Mouse (Mus musculus) right cerebral cortex, postnatal 4 days (tissue): ENCODE measurements around the gene Wipi2.
A peak's percentile ranks its signal among the peaks of the same experiment; 100 is the strongest.

Experiments used
- DNase-seq: peaks from one replicate; pipeline ENCODE4 v3.0.0-alpha.2; 2022

Wipi2 gene

GRCm38 (mm10) chr5:142627398-142627797 is at the start of gene Wipi2:
Gene Wipi2, plus strand, starts transcription at chr5:142627698.
- DNase-seq, result no peak

- no peak for DNase-seq
Observed at GRCm38 (mm10) chr5:142578192-142578591, 49.3 kb upstream of the Wipi2 start.

GRCm38 (mm10) chr5:142581517-142581916 is 46.0 kb upstream of the Wipi2 start:
- DNase-seq, result peak; percentile 67

GRCm38 (mm10) chr5:142583616-142584126 is 43.8 kb upstream of the Wipi2 start:
- DNase-seq, result peak; percentile 50

GRCm38 (mm10) chr5:142590953-142591616 is 36.4 kb upstream of the Wipi2 start:
- DNase-seq, result no peak

- peak; percentile 38 for DNase-seq
Observed at GRCm38 (mm10) chr5:142595698-142596097, 31.8 kb upstream of the Wipi2 start.

- DNase-seq, result no peak
Observed at GRCm38 (mm10) chr5:142596723-142597122, 30.8 kb upstream of the Wipi2 start.

GRCm38 (mm10) chr5:142597648-142598390 is 29.7 kb upstream of the Wipi2 start:
- DNase-seq, result no peak

GRCm38 (mm10) chr5:142604379-142604778 is 23.1 kb upstream of the Wipi2 start:
- DNase-seq, result no peak

GRCm38 (mm10) chr5:142605288-142605687 is 22.2 kb upstream of the Wipi2 start:
- no peak for DNase-seq

- peak; percentile 75 for DNase-seq
Observed at GRCm38 (mm10) chr5:142608259-142608988, 19.1 kb upstream of the Wipi2 start, which contains the start of gene Mmd2. Gene Mmd2, minus strand, starts transcription at chr5:142608800.

- DNase-seq, result no peak
Observed at GRCm38 (mm10) chr5:142608989-142609325, 18.5 kb upstream of the Wipi2 start.

GRCm38 (mm10) chr5:142610362-142610761 is 17.1 kb upstream of the Wipi2 start:
- DNase-seq, result no peak

GRCm38 (mm10) chr5:142614513-142614912 is 13.0 kb upstream of the Wipi2 start:
- no peak for DNase-seq

- no peak for DNase-seq
Observed at GRCm38 (mm10) chr5:142615638-142616037, 11.9 kb upstream of the Wipi2 start.

- no peak for DNase-seq
Observed at GRCm38 (mm10) chr5:142616326-142616725, 11.2 kb upstream of the Wipi2 start.

GRCm38 (mm10) chr5:142619866-142620265 is 7.6 kb upstream of the Wipi2 start:
- DNase-seq, result peak; percentile 78

GRCm38 (mm10) chr5:142621421-142621820 is 6.1 kb upstream of the Wipi2 start:
- no peak for DNase-seq

- no peak for DNase-seq
Observed at GRCm38 (mm10) chr5:142622134-142622533, 5.4 kb upstream of the Wipi2 start.

GRCm38 (mm10) chr5:142623080-142623479 is 4.4 kb upstream of the Wipi2 start:
- DNase-seq, result no peak

GRCm38 (mm10) chr5:142628726-142629662 is 1.5 kb downstream of the Wipi2 start:
- peak; percentile 92 for DNase-seq

- DNase-seq, result peak; percentile 27
Observed at GRCm38 (mm10) chr5:142629663-142630025, 2.1 kb downstream of the Wipi2 start.
